Mouse (Mus musculus): Measurements from ENCODE around the gene Large2.
"Not testable (repeated sequence)": the region's sequence is repeated elsewhere in the genome, so short reads cannot be mapped to it uniquely, and the experiment has no call there.

Gene Large2

GRCm38 (mm10) chr2:92374514-92374913 is at the start of gene Large2, which contains the start of gene Pex16:
Gene Large2 (minus strand): TSS chr2:92374869.
Gene Pex16 (plus strand): TSS chr2:92374676.
- DNase-seq (ENCODE audit: extremely low read depth, insufficient read length, low spot score), result no peak

- DNase-seq (ENCODE audit: extremely low read depth, insufficient read length, low spot score), result peak; percentile 28
These were observed 49.2 kb upstream of the Large2 start for GRCm38 (mm10) chr2:92423702-92424461.

GRCm38 (mm10) chr2:92423156-92423555 is 48.5 kb upstream of the Large2 start:
- no peak for DNase-seq (ENCODE audit: extremely low read depth, insufficient read length, low spot score)

- DNase-seq (ENCODE audit: extremely low read depth, insufficient read length, low spot score), result no peak
These were observed 47.9 kb upstream of the Large2 start for GRCm38 (mm10) chr2:92422388-92423135.

GRCm38 (mm10) chr2:92421723-92422387 is 47.2 kb upstream of the Large2 start:
- no peak for DNase-seq (ENCODE audit: extremely low read depth, insufficient read length, low spot score)

GRCm38 (mm10) chr2:92411705-92412104 is 37.0 kb upstream of the Large2 start:
- no peak for DNase-seq (ENCODE audit: extremely low read depth, insufficient read length, low spot score)

GRCm38 (mm10) chr2:92408309-92409045 is 33.8 kb upstream of the Large2 start:
- no peak for DNase-seq (ENCODE audit: extremely low read depth, insufficient read length, low spot score)

- no peak for DNase-seq (ENCODE audit: extremely low read depth, insufficient read length, low spot score)
These were observed 31.0 kb upstream of the Large2 start for GRCm38 (mm10) chr2:92405687-92406086.

GRCm38 (mm10) chr2:92404737-92405136 is 30.1 kb upstream of the Large2 start:
- DNase-seq (ENCODE audit: extremely low read depth, insufficient read length, low spot score), result no peak

- DNase-seq (ENCODE audit: extremely low read depth, insufficient read length, low spot score), result no peak
These were observed 29.2 kb upstream of the Large2 start for GRCm38 (mm10) chr2:92403776-92404319.

- no peak for DNase-seq (ENCODE audit: extremely low read depth, insufficient read length, low spot score)
These were observed 28.1 kb upstream of the Large2 start for GRCm38 (mm10) chr2:92402591-92403326.

GRCm38 (mm10) chr2:92401091-92401561 is 26.5 kb upstream of the Large2 start, which contains the start of gene Mapk8ip1:
Gene Mapk8ip1 (minus strand): TSS chr2:92401263.
- DNase-seq (ENCODE audit: extremely low read depth, insufficient read length, low spot score), result no peak

- no peak for DNase-seq (ENCODE audit: extremely low read depth, insufficient read length, low spot score)
These were observed 26.0 kb upstream of the Large2 start for GRCm38 (mm10) chr2:92400682-92401081.

GRCm38 (mm10) chr2:92399877-92400276 is 25.2 kb upstream of the Large2 start:
- not testable (repeated sequence) for DNase-seq (ENCODE audit: extremely low read depth, insufficient read length, low spot score)

- DNase-seq (ENCODE audit: extremely low read depth, insufficient read length, low spot score), result no peak
These were observed 22.8 kb upstream of the Large2 start for GRCm38 (mm10) chr2:92397436-92397835.

GRCm38 (mm10) chr2:92395535-92395934 is 20.9 kb upstream of the Large2 start:
- no peak for DNase-seq (ENCODE audit: extremely low read depth, insufficient read length, low spot score)

GRCm38 (mm10) chr2:92392318-92393264 is 17.9 kb upstream of the Large2 start:
- DNase-seq (ENCODE audit: extremely low read depth, insufficient read length, low spot score), result no peak

- no peak for DNase-seq (ENCODE audit: extremely low read depth, insufficient read length, low spot score)
These were observed 17.1 kb upstream of the Large2 start for GRCm38 (mm10) chr2:92391703-92392317.

Measured in 3134 (cell line).